Mouse (Mus musculus) CD8-positive naive resting alpha-beta T cell, adult 57 days (primary cell): Measurements from ENCODE around the gene 1700017D01Rik. TPM values are rescaled to one million over a fixed set of nuclear protein-coding genes. Genes with fewer than 3 reads are reported as not detected.

ENCODE experiments used
- total RNA-seq: library from RNA; stranded (reverse); gene quantifications from one replicate; pipeline ENCODE4 v1.2.4, GENCODE M21; 2023

Gene 1700017D01Rik
- total RNA-seq = not detected

DNA sequence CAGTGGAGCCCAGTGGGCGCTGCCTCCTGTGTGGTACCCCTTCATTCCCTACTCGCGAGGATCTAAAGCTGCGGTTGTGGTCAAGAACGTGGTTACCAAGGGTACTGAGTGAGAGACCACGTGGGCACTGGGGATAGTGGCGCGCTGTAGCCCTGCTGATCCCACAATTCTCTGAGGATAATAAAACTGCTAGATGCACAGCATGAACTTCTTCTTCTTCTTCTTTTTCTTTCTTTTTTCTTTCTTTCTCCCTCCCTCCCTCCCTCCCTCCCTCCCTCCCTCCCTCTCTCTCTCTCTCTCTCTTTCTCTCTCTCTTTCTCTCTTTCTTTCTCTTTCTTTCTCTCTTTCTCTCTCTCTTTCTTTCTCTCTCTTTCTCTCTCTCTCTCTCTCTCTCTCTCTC, at the start of gene 1700017D01Rik:
Gene 1700017D01Rik, minus strand, starts transcription at position 101 of the 400 bp plus-strand sequence.

GRCm38 (mm10) chr19:11165172-11165571, 34.5 kb upstream of the 1700017D01Rik start, which contains the start of gene 1700025F22Rik:
1700025F22Rik (minus strand) TSS chr19:11165320.

DNA sequence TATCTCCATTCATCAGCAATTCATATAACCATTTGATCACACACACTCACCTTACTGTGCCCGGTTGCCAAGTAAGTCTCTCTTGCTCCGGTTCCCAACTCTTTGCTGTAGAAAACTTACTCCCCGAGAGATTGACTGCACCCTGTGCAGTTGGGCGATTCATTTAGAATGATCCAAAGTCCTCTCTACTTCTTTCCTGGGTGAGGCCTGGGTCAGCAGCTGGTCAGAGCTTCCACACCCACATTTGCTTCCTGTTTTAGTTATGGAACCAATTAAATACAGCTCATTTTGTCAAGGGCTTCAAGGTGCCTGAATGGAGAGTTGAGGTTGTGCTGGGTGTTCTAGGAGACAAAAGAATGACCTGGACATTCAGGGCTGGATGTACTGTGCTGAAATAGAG, 49.7 kb downstream of the 1700017D01Rik start, which contains the start of gene Ms4a8a:
Gene Ms4a8a, minus strand, starts transcription at position 169 of the 400 bp plus-strand sequence.

Other genes with a start within 250 kb of the 1700017D01Rik start
- gene Tmem109, start 248.9 kb downstream of the 1700017D01Rik start, total RNA-seq = 24.1 TPM
- 92.4 TPM for gene Prpf19, start 235.6 kb downstream of the 1700017D01Rik start, total RNA-seq
- gene Zp1, start 210.2 kb downstream of the 1700017D01Rik start, total RNA-seq = not detected
- gene Ptgdr2, start 193.7 kb downstream of the 1700017D01Rik start, total RNA-seq = not detected
- 29.4 TPM for gene Ccdc86, start 181.6 kb downstream of the 1700017D01Rik start, total RNA-seq
- not detected for gene Ms4a10, start 156.2 kb downstream of the 1700017D01Rik start, total RNA-seq
- not detected for gene Ms4a15, start 137.6 kb downstream of the 1700017D01Rik start, total RNA-seq
- not detected for gene Ms4a18, start 112.8 kb downstream of the 1700017D01Rik start, total RNA-seq
- gene Ms4a8a, start 49.8 kb downstream of the 1700017D01Rik start, total RNA-seq = not detected
- not detected for gene 1700025F22Rik, start 34.4 kb upstream of the 1700017D01Rik start, total RNA-seq
- gene Ms4a13, start 65.9 kb upstream of the 1700017D01Rik start, total RNA-seq = not detected
- not detected for gene Ms4a12, start 101.6 kb upstream of the 1700017D01Rik start, total RNA-seq
- 44.6 TPM for gene Ms4a1, start 135.4 kb upstream of the 1700017D01Rik start, total RNA-seq
- gene Ms4a5, start 153.0 kb upstream of the 1700017D01Rik start, total RNA-seq = not detected
- gene Ms4a14, start 183.6 kb upstream of the 1700017D01Rik start, total RNA-seq = not detected
- 0.61 TPM for gene Ms4a7, start 205.3 kb upstream of the 1700017D01Rik start, total RNA-seq
- 1.5 TPM for gene Ms4a4a, start 244.6 kb upstream of the 1700017D01Rik start, total RNA-seq